Mouse (Mus musculus) liver, adult 2 months (tissue): Measurements from ENCODE around the gene Gm5741. TPM values are rescaled to one million over a fixed set of nuclear protein-coding genes. Genes with fewer than 3 reads are reported as not detected.
A peak's percentile ranks its signal among the peaks of the same experiment; 100 is the strongest.

Experiments used
- DNase-seq: peaks from one replicate; pipeline ENCODE4 v3.0.0-alpha.2; 2011; ENCODE audit warnings: low read depth, low spot score; ENCODE audit errors: extremely low read depth
- H3K27ac ChIP-seq: fragments of 200-500 bp; replicated peaks from 2 replicates; pipeline ENCODE4 v1.5.1; 2012; ENCODE audit warnings: low read depth, mild to moderate bottlenecking, control low read depth, inconsistent platforms, low read length; ENCODE audit not compliant: insufficient read depth
- H3K27me3 ChIP-seq: fragments of 200-500 bp; 2 replicates; pipeline ENCODE4 v1.6.1; 2012; ENCODE audit warnings: mild to moderate bottlenecking, moderate library complexity, low read length, inconsistent platforms; ENCODE audit not compliant: control insufficient read depth, insufficient read depth
- H3K36me3 ChIP-seq: fragments of 200-500 bp; 2 replicates; pipeline ENCODE4 v1.6.1; 2012; ENCODE audit warnings: low read length, inconsistent platforms; ENCODE audit not compliant: control insufficient read depth, insufficient read depth
- H3K4me1 ChIP-seq: fragments of 200-500 bp; 2 replicates; pipeline ENCODE4 v1.6.1; 2011; ENCODE audit warnings: low read length; ENCODE audit not compliant: control insufficient read depth, insufficient read depth
- H3K4me3 ChIP-seq: fragments of 200-500 bp; 2 replicates; pipeline ENCODE4 v1.5.1; 2011; ENCODE audit warnings: low read depth, mild to moderate bottlenecking, control low read depth, low read length, moderate library complexity; ENCODE audit not compliant: insufficient read depth
- H3K79me2 ChIP-seq: fragments of 200-500 bp; 2 replicates; pipeline ENCODE4 v1.6.1; 2012; ENCODE audit warnings: inconsistent platforms, mild to moderate bottlenecking, low read length, moderate library complexity; ENCODE audit not compliant: control insufficient read depth, insufficient read depth
- H3K9ac ChIP-seq: fragments of 200-500 bp; 2 replicates; pipeline ENCODE4 v1.6.1; 2012; ENCODE audit warnings: low read depth, mild to moderate bottlenecking, control low read depth, inconsistent platforms, low read length
- CTCF ChIP-seq: fragments of 200-500 bp; IDR thresholded peaks from 2 replicates; pipeline ENCODE4 v1.5.1; 2011; ENCODE audit warnings: low read depth, low read length, control low read depth
- POLR2A ChIP-seq: fragments of 200-500 bp; IDR thresholded peaks from 2 replicates; pipeline ENCODE4 v1.6.1; 2011; ENCODE audit warnings: low read length, control low read depth; ENCODE audit not compliant: insufficient read depth; ENCODE audit errors: extremely low read depth
- WGBS: fragments of 180-500 bp; shearing (Covaris S2); methylation state at CpG from one replicate; pipeline ENCODE4 v1.1.7; 2018; 5-methylcytosine and 5-hydroxymethylcytosine counted together
- polyA plus RNA-seq: library from polyadenylated mRNA; depleted of rRNA; stranded (reverse); fragments of >200 nt; gene quantifications from 2 replicates; pipeline ENCODE4 v1.2.3, GENCODE M21; 2012
- total RNA-seq: library from RNA; depleted of rRNA; stranded (reverse); fragments of >200 nt; gene quantifications from 2 replicates; pipeline ENCODE4 v1.2.3, GENCODE M21; 2014

Gene Gm5741
- total and polyA plus RNA-seq, 2 experiments = not detected

GRCm38 (mm10) chr8:85035165-85035727, 32.5 kb downstream of the Gm5741 start:
- 3% methylated on average over 12 of the region's 12 CpGs for WGBS
- no peaks in the 10 kb centered on the region for H3K27me3 ChIP-seq
- peaks cover 22% of the 10 kb centered on the region for H3K4me1 ChIP-seq
- peak overlapping the region; percentile 67 for H3K4me3 ChIP-seq
- DNase-seq = peak; percentile 65
- peak overlapping the region; percentile 82 for H3K9ac ChIP-seq
- peaks cover 6% of the 10 kb centered on the region for H3K36me3 ChIP-seq
- H3K79me2 ChIP-seq = peaks cover 10% of the 10 kb centered on the region; the same call in 1 of the 2 replicates
- TF ChIP-seq POLR2A (no peak), CTCF (no peak)
- peak overlapping the region; percentile 95 for H3K27ac ChIP-seq

GRCm38 (mm10) chr8:85034764-85035163, 33.0 kb downstream of the Gm5741 start:
- Histone ChIP-seq H3K27me3 (no peaks in the 10 kb centered on the region), H3K9ac (peak overlapping the region; percentile 61), H3K4me3 (peak overlapping the region; percentile 55), H3K27ac (peak overlapping the region; percentile 95), H3K4me1 (peaks cover 22% of the 10 kb centered on the region), H3K36me3 (peaks cover 11% of the 10 kb centered on the region), H3K79me2 (peaks cover 10% of the 10 kb centered on the region; the same call in 1 of the 2 replicates)
- peak; percentile 87 for DNase-seq
- TF ChIP-seq CTCF (no peak), POLR2A (no peak)
- WGBS = under 1% methylated on average over 13 of the region's 13 CpGs

- no peak overlapping the region for H3K4me3 ChIP-seq
- peaks cover 13% of the 10 kb centered on the region for H3K36me3 ChIP-seq
- TF ChIP-seq POLR2A (no peak), CTCF (no peak)
- H3K27me3 ChIP-seq = no peaks in the 10 kb centered on the region
- H3K79me2 ChIP-seq = peaks cover 16% of the 10 kb centered on the region
- H3K27ac ChIP-seq = peak overlapping the region; percentile 5; the same call in 1 of the 2 replicates
- H3K9ac ChIP-seq = no peak overlapping the region
- H3K4me1 ChIP-seq = peaks cover 22% of the 10 kb centered on the region
- DNase-seq = no peak
- 67% methylated on average over 1 of the region's 1 CpGs for WGBS
Observed at GRCm38 (mm10) chr8:85033867-85034266, 33.9 kb downstream of the Gm5741 start.

GRCm38 (mm10) chr8:85032622-85033311, 35.0 kb downstream of the Gm5741 start:
- peaks cover 30% of the 10 kb centered on the region for H3K4me1 ChIP-seq
- 41% methylated on average over 4 of the region's 4 CpGs for WGBS
- no peaks in the 10 kb centered on the region for H3K27me3 ChIP-seq
- H3K27ac ChIP-seq = peak overlapping the region; percentile 50
- TF ChIP-seq POLR2A (no peak), CTCF (no peak)
- H3K79me2 ChIP-seq = peaks cover 22% of the 10 kb centered on the region
- no peak overlapping the region for H3K4me3 ChIP-seq
- DNase-seq = peak; percentile 81
- no peak overlapping the region for H3K9ac ChIP-seq
- H3K36me3 ChIP-seq = peaks cover 13% of the 10 kb centered on the region

GRCm38 (mm10) chr8:85029271-85029670, 38.5 kb downstream of the Gm5741 start:
- TF ChIP-seq POLR2A (no peak), CTCF (no peak)
- WGBS = 87% methylated on average over 14 of the region's 14 CpGs
- H3K27ac ChIP-seq = no peak overlapping the region
- peaks cover 13% of the 10 kb centered on the region for H3K36me3 ChIP-seq
- no peak overlapping the region for H3K9ac ChIP-seq
- H3K79me2 ChIP-seq = peaks cover 22% of the 10 kb centered on the region
- no peak for DNase-seq
- H3K4me3 ChIP-seq = no peak overlapping the region
- H3K27me3 ChIP-seq = no peaks in the 10 kb centered on the region
- H3K4me1 ChIP-seq = peaks cover 35% of the 10 kb centered on the region

- H3K4me1 ChIP-seq = peaks cover 33% of the 10 kb centered on the region
- WGBS = 5% methylated on average over 2 of the region's 2 CpGs
Observed at GRCm38 (mm10) chr8:85027922-85028321, 39.9 kb downstream of the Gm5741 start.

More at GRCm38 (mm10) chr8:85027922-85028321, 39.9 kb downstream of the Gm5741 start:
- peaks cover 13% of the 10 kb centered on the region for H3K36me3 ChIP-seq
- no peaks in the 10 kb centered on the region for H3K27me3 ChIP-seq
- DNase-seq = no peak
- 0 out of 2 replicates have a peak overlapping the region, but pooled peaks have one; percentile 14 for H3K27ac ChIP-seq
- TF ChIP-seq CTCF (no peak), POLR2A (no peak)
- H3K79me2 ChIP-seq = peaks cover 28% of the 10 kb centered on the region
- H3K4me3 ChIP-seq = peak overlapping the region; percentile 75; the same call in 1 of the 2 replicates
- H3K9ac ChIP-seq = peak overlapping the region; percentile 38
